21 mouse cellular contexts compared by ENCODE assay signal in the genomic region with DNA sequence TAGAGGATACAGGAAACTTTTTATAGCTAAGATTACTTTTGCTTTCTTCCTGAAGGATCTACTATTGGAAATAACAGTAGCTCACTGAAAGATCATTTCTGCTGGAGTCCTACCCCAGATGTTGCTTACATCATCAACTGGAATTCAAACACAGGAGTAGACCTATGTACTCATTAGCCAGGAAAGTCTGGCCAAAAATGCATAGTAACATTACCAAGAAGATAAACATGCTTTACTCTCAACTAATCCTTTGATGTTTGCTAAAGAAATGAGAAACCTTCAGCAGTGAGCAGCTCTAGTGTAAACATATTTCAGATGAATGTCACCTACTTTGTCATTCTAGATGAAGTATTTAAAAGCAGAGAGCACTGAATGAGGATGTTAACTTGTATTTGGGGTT.
DNase-seq lines count a peak whose midpoint lies in the region; ATAC-seq and TF ChIP-seq lines count a peak whose summit lies in the region.
"Had no signal": no experiment of that assay in that cellular context is flagged by ENCODE, and none has a peak within 500 bp of the region (broad histone marks: within the 10 kb centered on the region; RNA-seq: fewer than 3 reads in every experiment).

No protein-coding gene starts in this region.

- H3K4me3 ChIP-seq in embryonic facial prominence, embryonic 14.5 days (ENCODE audit: low read depth, low read length), result no peak overlapping the region
- no peak overlapping the region for H3K4me3 ChIP-seq in embryonic facial prominence, embryonic 10.5 days
- no peak overlapping the region for H3K4me3 ChIP-seq in liver, postnatal 0 days (ENCODE audit: low read depth, low read length)
- H3K4me3 ChIP-seq in lung, embryonic 16.5 days (ENCODE audit: low read length), result no peak overlapping the region
- no peak overlapping the region for H3K4me3 ChIP-seq in lung, postnatal 0 days (ENCODE audit: low read depth, low read length)
- H3K4me3 ChIP-seq: embryonic facial prominence, embryonic 13.5 days; erythroblast, embryonic 14.5 days; forebrain, embryonic 10.5 days; forebrain, embryonic 12.5 days had no signal

- no peak for TF ChIP-seq EP300 in liver, postnatal 0 days (IDR thresholded peaks at IDR 0.05; ENCODE audit: low read depth)
- no peak for TF ChIP-seq EP300 in lung, postnatal 0 days (IDR thresholded peaks at IDR 0.05)

- no peak overlapping the region for H3K9ac ChIP-seq in embryonic facial prominence, embryonic 14.5 days (ENCODE audit: low read depth, low read length)
- no peak overlapping the region for H3K9ac ChIP-seq in liver, postnatal 0 days (replicated peaks)
- no peak overlapping the region for H3K9ac ChIP-seq in lung, embryonic 16.5 days (ENCODE audit: low read length)
- H3K9ac ChIP-seq in lung, postnatal 0 days (replicated peaks; ENCODE audit: low read depth), result no peak overlapping the region
- H3K9ac ChIP-seq: embryonic facial prominence, embryonic 13.5 days; forebrain, embryonic 12.5 days had no signal

- 0 out of 2 replicates have a peak, but pooled peaks have one; percentile 47 for ATAC-seq in embryonic facial prominence, embryonic 14.5 days (ENCODE audit: low read depth)
- peak; percentile 80 for ATAC-seq in liver, postnatal 0 days
- ATAC-seq in lung, embryonic 16.5 days (ENCODE audit: low read depth), result peak; percentile 34; the same call in 1 of the 2 replicates
- no peak for ATAC-seq in lung, postnatal 0 days
- ATAC-seq: forebrain, embryonic 14.5 days; forebrain, embryonic 16.5 days had no signal

- peaks cover 6% of the 10 kb centered on the region; the same call in 1 of the 2 replicates for H3K4me1 ChIP-seq in embryonic facial prominence, embryonic 14.5 days (ENCODE audit: control insufficient read depth, insufficient read depth, low read length)
- no peaks in the 10 kb centered on the region for H3K4me1 ChIP-seq in embryonic facial prominence, embryonic 10.5 days
- no peaks in the 10 kb centered on the region for H3K4me1 ChIP-seq in liver, postnatal 0 days (ENCODE audit: insufficient read depth)
- peaks cover 5% of the 10 kb centered on the region for H3K4me1 ChIP-seq in lung, embryonic 16.5 days (replicated peaks; ENCODE audit: control insufficient read depth, insufficient read depth, low read length)
- H3K4me1 ChIP-seq in lung, postnatal 0 days (ENCODE audit: insufficient read depth, low read depth, low read length), result no peaks in the 10 kb centered on the region
- H3K4me1 ChIP-seq: forebrain, embryonic 10.5 days; forebrain, embryonic 12.5 days had no signal

- no peaks in the 10 kb centered on the region for H3K27me3 ChIP-seq in embryonic facial prominence, embryonic 14.5 days (replicated peaks; ENCODE audit: control insufficient read depth, insufficient read depth, low read length)
- H3K27me3 ChIP-seq in embryonic facial prominence, embryonic 10.5 days (replicated peaks; ENCODE audit: low read depth, poor library complexity, severe bottlenecking), result no peaks in the 10 kb centered on the region
- no peaks in the 10 kb centered on the region for H3K27me3 ChIP-seq in liver, postnatal 0 days (ENCODE audit: insufficient read depth, low read length)
- no peaks in the 10 kb centered on the region for H3K27me3 ChIP-seq in lung, embryonic 16.5 days (ENCODE audit: control insufficient read depth, insufficient read depth, low read depth, low read length)
- H3K27me3 ChIP-seq in lung, postnatal 0 days (replicated peaks; ENCODE audit: insufficient read depth, low read length), result no peaks in the 10 kb centered on the region
- H3K27me3 ChIP-seq: embryonic facial prominence, embryonic 13.5 days; forebrain, embryonic 12.5 days had no signal

- peak; percentile 60 for DNase-seq in embryonic facial prominence, embryonic 14.5 days (ENCODE audit: low spot score)
- no peak for DNase-seq in embryonic facial prominence, embryonic 10.5 days (ENCODE audit: low spot score)
- DNase-seq in liver, postnatal 0 days, result no peak
- DNase-seq in liver (no peak), 3T3-L1 (ENCODE audit: low read depth, low spot score) (peak; percentile 20)
- no peak for DNase-seq in lung, postnatal 0 days (ENCODE audit: low spot score)
- no peak for DNase-seq in layer of hippocampus, adult 11-12 months (ENCODE audit: low spot score)
- DNase-seq: adrenal gland, adult 2 months; adrenal gland, postnatal 10 days; adrenal gland, postnatal 25 days; cerebellum, adult 11 months; cerebellum, adult 18-20 months; cerebellum, adult 8-10 months; cerebellum, postnatal 25 days had no signal

- no peak for TF ChIP-seq CTCF in liver, postnatal 0 days (IDR thresholded peaks at IDR 0.05; ENCODE audit: low read depth)
- no peak for TF ChIP-seq CTCF in lung, postnatal 0 days (IDR thresholded peaks at IDR 0.05)

- H3K4me2 ChIP-seq in embryonic facial prominence, embryonic 14.5 days (ENCODE audit: low read depth, low read length), result no peak overlapping the region
- no peak overlapping the region for H3K4me2 ChIP-seq in liver, postnatal 0 days (ENCODE audit: low read depth, low read length)
- no peak overlapping the region for H3K4me2 ChIP-seq in lung, embryonic 16.5 days (ENCODE audit: low read depth, low read length)
- H3K4me2 ChIP-seq in lung, postnatal 0 days (replicated peaks; ENCODE audit: low read depth, low read length), result no peak overlapping the region
- H3K4me2 ChIP-seq: embryonic facial prominence, embryonic 13.5 days; forebrain, embryonic 12.5 days had no signal

- H3K36me3 ChIP-seq in embryonic facial prominence, embryonic 14.5 days (ENCODE audit: control insufficient read depth, insufficient read depth, low read length), result no peaks in the 10 kb centered on the region
- H3K36me3 ChIP-seq in embryonic facial prominence, embryonic 10.5 days (replicated peaks), result no peaks in the 10 kb centered on the region
- no peaks in the 10 kb centered on the region for H3K36me3 ChIP-seq in liver, postnatal 0 days (replicated peaks; ENCODE audit: insufficient read depth, low read length)
- no peaks in the 10 kb centered on the region for H3K36me3 ChIP-seq in lung, embryonic 16.5 days (ENCODE audit: control insufficient read depth, insufficient read depth, low read length)
- H3K36me3 ChIP-seq in lung, postnatal 0 days (ENCODE audit: insufficient read depth, low read length), result no peaks in the 10 kb centered on the region
- H3K36me3 ChIP-seq: embryonic facial prominence, embryonic 13.5 days; forebrain, embryonic 10.5 days; forebrain, embryonic 12.5 days had no signal

- no peak overlapping the region for H3K27ac ChIP-seq in embryonic facial prominence, embryonic 14.5 days (replicated peaks; ENCODE audit: low read depth, low read length)
- H3K27ac ChIP-seq in embryonic facial prominence, embryonic 10.5 days (replicated peaks), result no peak overlapping the region
- no peak overlapping the region for H3K27ac ChIP-seq in liver, postnatal 0 days (ENCODE audit: low read depth)
- H3K27ac ChIP-seq in lung, embryonic 16.5 days (ENCODE audit: low read length), result no peak overlapping the region
- H3K27ac ChIP-seq in lung, postnatal 0 days (ENCODE audit: low read length), result no peak overlapping the region
- H3K27ac ChIP-seq: embryonic facial prominence, embryonic 13.5 days; forebrain, embryonic 10.5 days; forebrain, embryonic 12.5 days had no signal

- H3K9me3 ChIP-seq in embryonic facial prominence, embryonic 14.5 days (ENCODE audit: control insufficient read depth, low read length), result no peaks in the 10 kb centered on the region
- H3K9me3 ChIP-seq in embryonic facial prominence, embryonic 10.5 days, result no peaks in the 10 kb centered on the region
- H3K9me3 ChIP-seq in liver, postnatal 0 days (ENCODE audit: low read length), result no peaks in the 10 kb centered on the region
- no peaks in the 10 kb centered on the region for H3K9me3 ChIP-seq in lung, embryonic 16.5 days (ENCODE audit: control insufficient read depth, low read length)
- no peaks in the 10 kb centered on the region for H3K9me3 ChIP-seq in lung, postnatal 0 days (ENCODE audit: low read length)
- H3K9me3 ChIP-seq: embryonic facial prominence, embryonic 13.5 days; forebrain, embryonic 10.5 days; forebrain, embryonic 12.5 days had no signal

Comparison
In these comparisons a context has a peak if more than half of its experiments do, and no peak if none do; other contexts are left out.
1. DNase-seq: peak in embryonic facial prominence, embryonic 14.5 days (single experiment) and 3T3-L1 (single experiment); none in embryonic facial prominence, embryonic 10.5 days (single experiment), liver, postnatal 0 days (single experiment), liver (single experiment), lung, postnatal 0 days (single experiment) and layer of hippocampus, adult 11-12 months (single experiment).